Mouse (Mus musculus) retina, postnatal 7 days (tissue): Measurements from ENCODE around the gene Ptpn21.
A peak's percentile ranks its signal among the peaks of the same experiment; 100 is the strongest.

Experiments used
- DNase-seq: peaks from one replicate; pipeline ENCODE4 v3.0.0-alpha.2; 2012; ENCODE audit warnings: low read depth, low spot score

Gene Ptpn21

GRCm38 (mm10) chr12:98724224-98724623 is 13.0 kb downstream of the Ptpn21 start:
- no peak for DNase-seq

- no peak for DNase-seq
Observed at GRCm38 (mm10) chr12:98721030-98721429, 16.2 kb downstream of the Ptpn21 start.

GRCm38 (mm10) chr12:98720628-98721027 is 16.6 kb downstream of the Ptpn21 start:
- DNase-seq, result no peak

- no peak for DNase-seq
Observed at GRCm38 (mm10) chr12:98716142-98716541, 21.1 kb downstream of the Ptpn21 start.

- no peak for DNase-seq
Observed at GRCm38 (mm10) chr12:98714757-98715156, 22.4 kb downstream of the Ptpn21 start.

- no peak for DNase-seq
Observed at GRCm38 (mm10) chr12:98713621-98714103, 23.5 kb downstream of the Ptpn21 start.

GRCm38 (mm10) chr12:98712819-98713218 is 24.4 kb downstream of the Ptpn21 start:
- no peak for DNase-seq

- DNase-seq, result no peak
Observed at GRCm38 (mm10) chr12:98703961-98704360, 33.2 kb downstream of the Ptpn21 start.

GRCm38 (mm10) chr12:98703554-98703953 is 33.7 kb downstream of the Ptpn21 start:
- DNase-seq, result no peak

- DNase-seq, result peak; percentile 35
Observed at GRCm38 (mm10) chr12:98701564-98701963, 35.6 kb downstream of the Ptpn21 start.

- no peak for DNase-seq
Observed at GRCm38 (mm10) chr12:98697202-98697601, 40.0 kb downstream of the Ptpn21 start.

GRCm38 (mm10) chr12:98690230-98690629 is 47.0 kb downstream of the Ptpn21 start:
- DNase-seq, result no peak

- DNase-seq, result no peak
Observed at GRCm38 (mm10) chr12:98683574-98683973, 53.6 kb downstream of the Ptpn21 start.

GRCm38 (mm10) chr12:98683171-98683570 is 54.0 kb downstream of the Ptpn21 start:
- no peak for DNase-seq

GRCm38 (mm10) chr12:98682196-98682595 is 55.0 kb downstream of the Ptpn21 start:
- no peak for DNase-seq

- DNase-seq, result no peak
Observed at GRCm38 (mm10) chr12:98679906-98680305, 57.3 kb downstream of the Ptpn21 start.

- no peak for DNase-seq
Observed at GRCm38 (mm10) chr12:98677336-98677735, 59.9 kb downstream of the Ptpn21 start.

- DNase-seq, result no peak
Observed at GRCm38 (mm10) chr12:98676861-98677260, 60.3 kb downstream of the Ptpn21 start.

GRCm38 (mm10) chr12:98674627-98675143 is 62.5 kb downstream of the Ptpn21 start:
- peak; percentile 61 for DNase-seq

GRCm38 (mm10) chr12:98673879-98674278 is 63.3 kb downstream of the Ptpn21 start:
- no peak for DNase-seq

GRCm38 (mm10) chr12:98670429-98670828 is 66.8 kb downstream of the Ptpn21 start:
- DNase-seq, result no peak

- no peak for DNase-seq
Observed at GRCm38 (mm10) chr12:98669864-98670263, 67.3 kb downstream of the Ptpn21 start.

GRCm38 (mm10) chr12:98669086-98669485 is 68.1 kb downstream of the Ptpn21 start:
- DNase-seq, result no peak
